Mouse (Mus musculus): ENCODE measurements at regions not wholly inside any gene's neighbourhood (a gene's known extent, or its start where the extent isn't known, plus 50 kb on each side); places are given as distances from the start of the nearest gene placed in this dataset.

DNA sequence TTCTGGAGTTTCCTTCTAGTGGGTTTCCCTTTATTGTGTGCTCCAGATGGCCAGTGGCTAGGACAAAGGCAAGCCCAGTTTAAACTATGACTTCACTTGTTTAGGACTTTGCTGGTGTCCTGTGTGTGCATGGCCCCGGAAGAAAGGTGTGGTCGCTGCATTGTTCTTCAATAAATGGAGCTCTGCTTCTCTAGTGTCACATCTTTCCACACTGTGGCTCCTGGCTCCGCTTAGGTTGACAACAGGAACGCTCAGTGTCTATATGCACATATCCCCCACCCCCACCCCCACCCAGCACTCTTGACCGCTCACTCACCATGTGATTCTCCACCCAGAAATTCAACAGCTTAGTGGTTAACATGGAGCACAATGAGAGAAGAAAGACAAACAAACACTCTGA, 87.2 kb upstream of the Plcb4 start:
- H3K36me3 ChIP-seq (ENCODE audit: control insufficient read depth, insufficient read depth, low read length), result no peaks in the 10 kb centered on the region
- H3K4me2 ChIP-seq, result no peak overlapping the region
- no peaks in the 10 kb centered on the region for H3K27me3 ChIP-seq (ENCODE audit: control insufficient read depth, insufficient read depth, low read length)
- H3K4me3 ChIP-seq (ENCODE audit: low read depth, low read length), result no peak overlapping the region
- WGBS (ENCODE audit: insufficient replicate concordance), result 78% methylated on average over 5 of the region's 5 CpGs
- H3K27ac ChIP-seq (ENCODE audit: low read depth, low read length), result no peak overlapping the region
- H3K9me3 ChIP-seq (replicated peaks; ENCODE audit: control insufficient read depth, low read length), result no peaks in the 10 kb centered on the region
- H3K9ac ChIP-seq (ENCODE audit: low read depth, low read length), result no peak overlapping the region
- no peak for ATAC-seq (replicated peaks; ENCODE audit: insufficient number of reproducible peaks, low FRiP score, low TSS enrichment)
- H3K4me1 ChIP-seq (ENCODE audit: control insufficient read depth, insufficient read depth, low read length), result no peaks in the 10 kb centered on the region

DNA sequence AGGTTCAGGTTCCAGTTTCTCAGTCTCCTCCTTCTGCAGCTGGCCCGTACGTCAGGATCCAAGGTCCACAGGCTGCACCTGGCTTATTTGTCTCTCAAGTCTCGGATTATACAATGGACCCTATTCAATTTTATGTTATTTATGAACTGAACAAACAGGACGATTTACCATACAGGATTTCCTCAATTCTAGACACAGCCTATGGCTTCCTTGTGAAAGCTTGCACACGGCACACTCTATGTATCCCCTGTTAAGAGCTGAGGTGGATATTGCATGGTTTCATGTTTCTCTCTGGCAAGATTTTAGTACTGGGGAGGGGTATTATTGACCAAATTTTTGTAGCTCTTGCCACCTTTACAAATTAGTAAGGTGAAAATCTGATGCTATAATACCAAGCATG, 81.6 kb upstream of the Plcb4 start:
- H3K27ac ChIP-seq (ENCODE audit: low read depth, low read length), result no peak overlapping the region
- H3K27me3 ChIP-seq (ENCODE audit: control insufficient read depth, insufficient read depth, low read length), result no peaks in the 10 kb centered on the region
- WGBS (ENCODE audit: insufficient replicate concordance), result 84% methylated on average over 5 of the region's 5 CpGs
- no peak overlapping the region for H3K4me3 ChIP-seq (ENCODE audit: low read depth, low read length)
- no peaks in the 10 kb centered on the region for H3K36me3 ChIP-seq (ENCODE audit: control insufficient read depth, insufficient read depth, low read length)
- H3K4me1 ChIP-seq (ENCODE audit: control insufficient read depth, insufficient read depth, low read length), result no peaks in the 10 kb centered on the region
- H3K9me3 ChIP-seq (replicated peaks; ENCODE audit: control insufficient read depth, low read length), result no peaks in the 10 kb centered on the region
- ATAC-seq (replicated peaks; ENCODE audit: insufficient number of reproducible peaks, low FRiP score, low TSS enrichment), result no peak
- no peak overlapping the region for H3K9ac ChIP-seq (ENCODE audit: low read depth, low read length)
- no peak overlapping the region for H3K4me2 ChIP-seq

DNA sequence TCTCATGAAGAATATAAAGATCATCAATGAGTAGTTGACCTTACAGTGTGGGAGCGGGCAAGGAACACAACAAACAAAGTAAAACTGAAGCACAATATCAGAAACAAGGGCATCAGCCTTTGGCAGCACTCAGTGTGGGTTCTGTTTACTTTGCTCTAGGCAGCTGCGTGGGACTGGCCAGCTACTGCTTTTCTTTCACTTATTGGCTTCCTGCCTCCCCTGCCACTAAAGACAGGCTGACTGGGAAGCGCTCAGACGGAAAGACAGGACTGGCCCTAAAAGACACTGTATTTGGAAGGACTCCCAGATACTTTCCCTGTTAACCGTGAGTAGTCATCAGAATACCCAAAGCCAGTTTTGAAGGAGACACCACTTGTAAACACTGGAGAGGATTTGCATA, 80.7 kb upstream of the Plcb4 start:
- no peaks in the 10 kb centered on the region for H3K27me3 ChIP-seq (ENCODE audit: control insufficient read depth, insufficient read depth, low read length)
- no peaks in the 10 kb centered on the region for H3K36me3 ChIP-seq (ENCODE audit: control insufficient read depth, insufficient read depth, low read length)
- no peak overlapping the region for H3K4me3 ChIP-seq (ENCODE audit: low read depth, low read length)
- no peak overlapping the region for H3K4me2 ChIP-seq
- ATAC-seq (replicated peaks; ENCODE audit: insufficient number of reproducible peaks, low FRiP score, low TSS enrichment), result no peak
- H3K27ac ChIP-seq (ENCODE audit: low read depth, low read length), result no peak overlapping the region
- H3K4me1 ChIP-seq (ENCODE audit: control insufficient read depth, insufficient read depth, low read length), result no peaks in the 10 kb centered on the region
- no peaks in the 10 kb centered on the region for H3K9me3 ChIP-seq (replicated peaks; ENCODE audit: control insufficient read depth, low read length)
- H3K9ac ChIP-seq (ENCODE audit: low read depth, low read length), result no peak overlapping the region
- 54% methylated on average over 5 of the region's 5 CpGs for WGBS (ENCODE audit: insufficient replicate concordance)

DNA sequence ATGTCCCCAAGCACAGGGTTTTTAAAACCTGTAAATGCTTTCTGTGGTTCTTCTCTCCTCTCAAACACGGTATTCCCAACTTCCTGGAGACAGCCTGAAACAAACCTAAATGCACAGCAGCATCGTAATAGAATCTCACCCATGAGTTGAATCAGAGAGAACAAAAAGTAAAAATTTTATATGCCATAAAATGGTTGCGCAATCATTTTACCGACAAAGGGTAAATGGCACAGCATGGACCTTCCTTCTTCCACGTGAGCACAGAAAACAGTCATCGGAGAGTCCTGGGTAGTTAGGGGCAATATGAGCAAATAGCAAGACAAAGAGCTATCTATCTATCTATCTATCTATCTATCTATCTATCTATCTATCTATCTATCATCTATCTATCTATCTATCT, 79.3 kb upstream of the Plcb4 start:
- ATAC-seq (replicated peaks; ENCODE audit: insufficient number of reproducible peaks, low FRiP score, low TSS enrichment), result no peak
- Histone ChIP-seq H3K9ac (ENCODE audit: low read depth, low read length) (no peak overlapping the region), H3K27me3 (ENCODE audit: control insufficient read depth, insufficient read depth, low read length) (no peaks in the 10 kb centered on the region), H3K4me1 (ENCODE audit: control insufficient read depth, insufficient read depth, low read length) (no peaks in the 10 kb centered on the region), H3K36me3 (ENCODE audit: control insufficient read depth, insufficient read depth, low read length) (no peaks in the 10 kb centered on the region), H3K27ac (ENCODE audit: low read depth, low read length) (no peak overlapping the region), H3K4me3 (ENCODE audit: low read depth, low read length) (no peak overlapping the region), H3K9me3 (replicated peaks; ENCODE audit: control insufficient read depth, low read length) (no peaks in the 10 kb centered on the region), H3K4me2 (no peak overlapping the region)
- WGBS (ENCODE audit: insufficient replicate concordance), result 88% methylated on average over 6 of the region's 6 CpGs

DNA sequence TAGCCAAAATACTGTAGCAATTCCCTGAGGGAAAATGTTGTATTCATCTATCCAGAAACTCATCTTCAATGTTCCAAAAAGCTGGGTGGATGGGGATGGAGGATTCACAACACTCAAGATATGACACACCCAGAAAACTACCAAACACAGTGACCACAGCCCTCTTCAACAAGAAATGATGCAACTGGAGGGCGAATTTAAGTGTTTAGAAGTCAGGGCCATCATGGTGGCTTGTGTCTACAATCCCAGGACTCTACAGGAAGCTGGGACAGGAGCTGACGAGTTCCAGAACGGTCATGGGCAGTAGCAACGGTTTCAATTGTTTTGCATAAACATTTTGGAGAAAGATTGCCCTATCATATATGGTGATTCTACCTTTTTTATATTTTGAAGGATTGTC, 78.8 kb upstream of the Plcb4 start:
- Histone ChIP-seq H3K9ac (ENCODE audit: low read depth, low read length) (no peak overlapping the region), H3K27me3 (ENCODE audit: control insufficient read depth, insufficient read depth, low read length) (no peaks in the 10 kb centered on the region), H3K4me2 (no peak overlapping the region), H3K36me3 (ENCODE audit: control insufficient read depth, insufficient read depth, low read length) (no peaks in the 10 kb centered on the region), H3K27ac (ENCODE audit: low read depth, low read length) (no peak overlapping the region), H3K4me1 (ENCODE audit: control insufficient read depth, insufficient read depth, low read length) (no peaks in the 10 kb centered on the region), H3K9me3 (replicated peaks; ENCODE audit: control insufficient read depth, low read length) (no peaks in the 10 kb centered on the region), H3K4me3 (ENCODE audit: low read depth, low read length) (no peak overlapping the region)
- ATAC-seq (replicated peaks; ENCODE audit: insufficient number of reproducible peaks, low FRiP score, low TSS enrichment), result no peak
- WGBS (ENCODE audit: insufficient replicate concordance), result 63% methylated on average over 4 of the region's 4 CpGs

DNA sequence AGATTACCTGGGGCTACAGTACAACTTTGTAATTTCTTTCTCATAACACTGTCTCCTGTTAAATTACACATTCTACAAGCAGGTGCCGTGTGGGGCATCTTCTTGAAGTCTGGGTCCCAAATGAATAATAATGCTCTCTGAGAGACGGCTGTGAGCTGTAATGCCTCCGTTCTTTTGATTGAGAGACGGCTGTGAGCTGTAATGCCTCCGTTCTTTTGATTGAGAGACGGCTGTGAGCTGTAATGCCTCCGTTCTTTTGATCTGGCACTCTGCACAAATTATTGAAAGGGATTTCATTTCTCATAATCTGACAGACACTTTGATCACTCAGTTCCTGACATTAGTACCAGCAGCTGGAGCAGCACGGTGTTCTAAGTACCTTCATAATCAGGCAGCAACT, 76.5 kb upstream of the Plcb4 start:
- ATAC-seq (replicated peaks; ENCODE audit: insufficient number of reproducible peaks, low FRiP score, low TSS enrichment), result no peak
- no peaks in the 10 kb centered on the region for H3K36me3 ChIP-seq (ENCODE audit: control insufficient read depth, insufficient read depth, low read length)

DNA sequence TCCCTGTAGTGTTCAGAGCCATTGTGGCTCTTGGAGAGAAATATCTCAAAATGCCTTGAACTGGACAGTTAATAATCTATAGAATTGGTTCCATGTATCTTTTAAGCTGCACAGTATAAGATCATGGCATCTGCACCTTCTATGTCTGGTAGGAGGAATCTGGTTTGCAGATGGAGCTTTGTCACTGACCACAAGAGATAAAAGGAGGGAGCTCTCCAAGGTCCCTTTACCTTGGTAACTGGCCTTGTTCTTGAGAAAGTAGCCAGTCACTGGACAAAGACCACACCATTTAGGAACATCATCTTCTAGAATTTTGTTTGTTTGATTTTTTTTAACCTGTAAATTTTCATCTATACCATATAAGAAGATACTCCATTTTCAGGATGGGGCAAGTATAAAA, 52.5 kb upstream of the Plcb4 start:
- Histone ChIP-seq H3K4me1 (ENCODE audit: control insufficient read depth, insufficient read depth, low read length) (no peaks in the 10 kb centered on the region), H3K9ac (ENCODE audit: low read depth, low read length) (no peak overlapping the region)

More for the DNA sequence above, 76.5 kb upstream of the Plcb4 start:
- H3K4me3 ChIP-seq (ENCODE audit: low read depth, low read length), result no peak overlapping the region
- no peaks in the 10 kb centered on the region for H3K9me3 ChIP-seq (replicated peaks; ENCODE audit: control insufficient read depth, low read length)
- no peak overlapping the region for H3K27ac ChIP-seq (ENCODE audit: low read depth, low read length)
- H3K4me2 ChIP-seq, result no peak overlapping the region
- no peaks in the 10 kb centered on the region for H3K27me3 ChIP-seq (ENCODE audit: control insufficient read depth, insufficient read depth, low read length)
- H3K4me1 ChIP-seq (ENCODE audit: control insufficient read depth, insufficient read depth, low read length), result no peaks in the 10 kb centered on the region
- H3K9ac ChIP-seq (ENCODE audit: low read depth, low read length), result no peak overlapping the region
- WGBS (ENCODE audit: insufficient replicate concordance), result 72% methylated on average over 8 of the region's 8 CpGs

More for the DNA sequence above, 52.5 kb upstream of the Plcb4 start:
- Histone ChIP-seq H3K27ac (ENCODE audit: low read depth, low read length) (no peak overlapping the region), H3K4me2 (no peak overlapping the region), H3K36me3 (ENCODE audit: control insufficient read depth, insufficient read depth, low read length) (no peaks in the 10 kb centered on the region), H3K4me3 (ENCODE audit: low read depth, low read length) (no peak overlapping the region), H3K9me3 (replicated peaks; ENCODE audit: control insufficient read depth, low read length) (no peaks in the 10 kb centered on the region), H3K27me3 (ENCODE audit: control insufficient read depth, insufficient read depth, low read length) (no peaks in the 10 kb centered on the region)
- ATAC-seq (replicated peaks; ENCODE audit: insufficient number of reproducible peaks, low FRiP score, low TSS enrichment), result no peak

Data from heart, embryonic 11.5 days (tissue).